Mouse (Mus musculus): Measurements from ENCODE around the gene Nox1.

DNA sequence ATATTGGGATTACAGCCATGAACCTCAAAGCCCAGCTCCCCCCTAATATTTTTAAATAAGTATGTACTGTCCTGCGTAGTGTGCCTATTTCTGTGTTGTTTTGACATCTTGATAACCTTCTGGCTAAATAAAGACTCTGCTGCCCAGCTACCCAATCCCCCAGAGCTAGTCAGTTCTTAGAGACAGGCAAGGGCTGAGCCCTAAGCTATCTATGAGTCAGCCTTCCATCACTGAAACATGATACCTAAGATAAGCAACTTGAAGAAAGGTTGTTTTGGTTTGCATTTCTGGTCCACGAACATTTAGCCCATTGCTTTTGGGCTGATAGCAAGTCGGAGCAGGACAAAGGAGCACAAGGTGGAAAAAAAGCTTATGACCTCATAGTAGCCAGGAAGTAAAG lies 1.1 kb downstream of the Nox1 start:
- TF ChIP-seq CTCF (IDR thresholded peaks at IDR 0.05; ENCODE audit: extremely low read depth, insufficient read depth, insufficient read length, insufficient replicate concordance), result no peak
- no peak for TF ChIP-seq POLR2A (IDR thresholded peaks at IDR 0.05; ENCODE audit: low read depth, low read length)

All from spleen, adult 2 months (tissue).